Mouse (Mus musculus) liver, postnatal 0 days (tissue): ENCODE measurements at regions not wholly inside any gene's neighbourhood (a gene's known extent, or its start where the extent isn't known, plus 50 kb on each side); places are given as distances from the start of the nearest gene placed in this dataset.

Source experiments
- ATAC-seq: fragments of 200-750 bp; cut with Nextera tagmentation; 2 replicates; pipeline ENCODE4 v1.8.0; 2017; ENCODE audit warnings: mild to moderate bottlenecking, moderate library complexity
- DNase-seq: peaks from one replicate; pipeline ENCODE4 v3.0.0-alpha.2; 2016
- H3K27ac ChIP-seq: fragments of 300-500 bp; sonication (generic); 2 replicates; pipeline ENCODE4 v1.5.1; 2014; ENCODE audit warnings: antibody characterized with exemption, moderate library complexity, mild to moderate bottlenecking, low read depth
- H3K27me3 ChIP-seq: fragments of 300-500 bp; sonication (generic); 2 replicates; pipeline ENCODE4 v1.6.1; 2014; ENCODE audit warnings: low read length, control low read depth, mixed read lengths; ENCODE audit not compliant: insufficient read depth
- H3K36me3 ChIP-seq: fragments of 300-500 bp; sonication (generic); replicated peaks from 2 replicates; pipeline ENCODE4 v1.6.1; 2014; ENCODE audit warnings: mild to moderate bottlenecking, control low read depth, low read length, moderate library complexity, mixed read lengths; ENCODE audit not compliant: insufficient read depth
- H3K4me1 ChIP-seq: fragments of 300-500 bp; sonication (generic); 2 replicates; pipeline ENCODE4 v1.6.1; 2014; ENCODE audit warnings: antibody characterized with exemption, mild to moderate bottlenecking, control low read depth; ENCODE audit not compliant: insufficient read depth
- H3K4me2 ChIP-seq: fragments of 300-500 bp; sonication (generic); 2 replicates; pipeline ENCODE4 v1.6.1; 2014; ENCODE audit warnings: low read depth, mild to moderate bottlenecking, low read length, moderate library complexity, mixed read lengths
- H3K4me3 ChIP-seq: fragments of 300-500 bp; sonication (generic); 2 replicates; pipeline ENCODE4 v1.5.1; 2014; ENCODE audit warnings: low read depth, low read length
- H3K9ac ChIP-seq: fragments of 300-500 bp; sonication (generic); replicated peaks from 2 replicates; pipeline ENCODE4 v1.6.1; 2014; ENCODE audit warnings: mild to moderate bottlenecking, moderate library complexity
- H3K9me3 ChIP-seq: fragments of 300-500 bp; sonication (generic); 2 replicates; pipeline ENCODE4 v1.6.1; 2016; ENCODE audit warnings: mild to moderate bottlenecking, control low read depth, low read length, mixed read lengths
- CTCF ChIP-seq: sonication (generic); IDR thresholded peaks from 2 replicates; pipeline ENCODE4 v1.5.1; 2016; ENCODE audit warnings: antibody characterized with exemption, low read depth
- EP300 ChIP-seq: IDR thresholded peaks from 2 replicates; pipeline ENCODE4 v1.6.1; 2016; ENCODE audit warnings: antibody characterized with exemption, low read depth, mild to moderate bottlenecking
- WGBS: fragments of 180-500 bp; shearing (Covaris S2); extraction: QIAGEN DNeasy Blood & Tissue Kit; methylation state at CpG from one replicate; pipeline ENCODE4 v1.1.7; 2014; ENCODE audit not compliant: insufficient replicate concordance; 5-methylcytosine and 5-hydroxymethylcytosine counted together

GRCm38 (mm10) chr8:103451381-103452018 lies 649.9 kb upstream of the Cdh5 start:
- ATAC-seq (no peak), DNase-seq (no peak)
- H3K4me1 ChIP-seq = no peaks in the 10 kb centered on the region
- H3K4me2 ChIP-seq = no peak overlapping the region
- 69% methylated on average over 5 of the region's 5 CpGs for WGBS
- H3K9me3 ChIP-seq = no peaks in the 10 kb centered on the region
- TF ChIP-seq CTCF (no peak), EP300 (no peak)
- no peaks in the 10 kb centered on the region for H3K27me3 ChIP-seq
- no peak overlapping the region for H3K4me3 ChIP-seq
- H3K9ac ChIP-seq = no peak overlapping the region
- H3K27ac ChIP-seq = no peak overlapping the region
- H3K36me3 ChIP-seq = no peaks in the 10 kb centered on the region

- Histone ChIP-seq H3K9ac (no peak overlapping the region), H3K27me3 (no peaks in the 10 kb centered on the region), H3K4me3 (no peak overlapping the region), H3K4me2 (no peak overlapping the region), H3K9me3 (peaks cover 3% of the 10 kb centered on the region; the same call in 1 of the 2 replicates), H3K36me3 (no peaks in the 10 kb centered on the region), H3K4me1 (no peaks in the 10 kb centered on the region), H3K27ac (no peak overlapping the region)
- no peak for ATAC-seq
- DNase-seq = no peak
- WGBS = 66% methylated on average over 6 of the region's 6 CpGs
- no peak for TF ChIP-seq CTCF
- no peak for TF ChIP-seq EP300
Measured at GRCm38 (mm10) chr8:103457176-103457575, 644.2 kb upstream of the Cdh5 start.

- DNase-seq (no peak), ATAC-seq (no peak)
- Histone ChIP-seq H3K27me3 (no peaks in the 10 kb centered on the region), H3K36me3 (no peaks in the 10 kb centered on the region), H3K9ac (no peak overlapping the region), H3K4me1 (no peaks in the 10 kb centered on the region), H3K27ac (no peak overlapping the region), H3K4me2 (no peak overlapping the region), H3K4me3 (no peak overlapping the region), H3K9me3 (peaks cover 3% of the 10 kb centered on the region; the same call in 1 of the 2 replicates)
- TF ChIP-seq EP300 (no peak), CTCF (no peak)
- WGBS = 39% methylated on average over 4 of the region's 4 CpGs
Measured at GRCm38 (mm10) chr8:103463557-103463956, 637.9 kb upstream of the Cdh5 start.

- Histone ChIP-seq H3K9me3 (peaks cover 3% of the 10 kb centered on the region; the same call in 1 of the 2 replicates), H3K36me3 (no peaks in the 10 kb centered on the region), H3K4me2 (no peak overlapping the region), H3K4me1 (no peaks in the 10 kb centered on the region), H3K4me3 (no peak overlapping the region), H3K27me3 (no peaks in the 10 kb centered on the region), H3K9ac (no peak overlapping the region), H3K27ac (no peak overlapping the region)
- 79% methylated on average over 2 of the region's 2 CpGs for WGBS
- DNase-seq = no peak
- no peak for TF ChIP-seq CTCF
- TF ChIP-seq EP300 = no peak
- no peak for ATAC-seq
Measured at GRCm38 (mm10) chr8:103464777-103465353, 636.6 kb upstream of the Cdh5 start.

- 70% methylated on average over 6 of the region's 6 CpGs for WGBS
- no peak for ATAC-seq
- Histone ChIP-seq H3K9ac (no peak overlapping the region), H3K4me1 (no peaks in the 10 kb centered on the region), H3K27ac (no peak overlapping the region), H3K4me2 (no peak overlapping the region), H3K4me3 (no peak overlapping the region), H3K9me3 (no peaks in the 10 kb centered on the region), H3K36me3 (no peaks in the 10 kb centered on the region), H3K27me3 (no peaks in the 10 kb centered on the region)
- no peak for TF ChIP-seq CTCF
- DNase-seq = no peak
Measured at GRCm38 (mm10) chr8:103467536-103468160, 633.8 kb upstream of the Cdh5 start.

GRCm38 (mm10) chr8:103469049-103469448 lies 632.4 kb upstream of the Cdh5 start:
- H3K4me1 ChIP-seq = no peaks in the 10 kb centered on the region
- no peak for DNase-seq
- no peaks in the 10 kb centered on the region for H3K27me3 ChIP-seq
- H3K36me3 ChIP-seq = no peaks in the 10 kb centered on the region
- no peak for TF ChIP-seq EP300
- WGBS = 67% methylated on average over 1 of the region's 1 CpGs
- no peak overlapping the region for H3K4me3 ChIP-seq
- no peak overlapping the region for H3K4me2 ChIP-seq
- no peak overlapping the region for H3K27ac ChIP-seq
- H3K9me3 ChIP-seq = no peaks in the 10 kb centered on the region
- H3K9ac ChIP-seq = no peak overlapping the region
- no peak for ATAC-seq
